Mouse (Mus musculus): ENCODE results near the gene Zfp335.
"Not testable (repeated sequence)": the region's sequence is repeated elsewhere in the genome, so short reads cannot be mapped to it uniquely, and the experiment has no call there.

DNA sequence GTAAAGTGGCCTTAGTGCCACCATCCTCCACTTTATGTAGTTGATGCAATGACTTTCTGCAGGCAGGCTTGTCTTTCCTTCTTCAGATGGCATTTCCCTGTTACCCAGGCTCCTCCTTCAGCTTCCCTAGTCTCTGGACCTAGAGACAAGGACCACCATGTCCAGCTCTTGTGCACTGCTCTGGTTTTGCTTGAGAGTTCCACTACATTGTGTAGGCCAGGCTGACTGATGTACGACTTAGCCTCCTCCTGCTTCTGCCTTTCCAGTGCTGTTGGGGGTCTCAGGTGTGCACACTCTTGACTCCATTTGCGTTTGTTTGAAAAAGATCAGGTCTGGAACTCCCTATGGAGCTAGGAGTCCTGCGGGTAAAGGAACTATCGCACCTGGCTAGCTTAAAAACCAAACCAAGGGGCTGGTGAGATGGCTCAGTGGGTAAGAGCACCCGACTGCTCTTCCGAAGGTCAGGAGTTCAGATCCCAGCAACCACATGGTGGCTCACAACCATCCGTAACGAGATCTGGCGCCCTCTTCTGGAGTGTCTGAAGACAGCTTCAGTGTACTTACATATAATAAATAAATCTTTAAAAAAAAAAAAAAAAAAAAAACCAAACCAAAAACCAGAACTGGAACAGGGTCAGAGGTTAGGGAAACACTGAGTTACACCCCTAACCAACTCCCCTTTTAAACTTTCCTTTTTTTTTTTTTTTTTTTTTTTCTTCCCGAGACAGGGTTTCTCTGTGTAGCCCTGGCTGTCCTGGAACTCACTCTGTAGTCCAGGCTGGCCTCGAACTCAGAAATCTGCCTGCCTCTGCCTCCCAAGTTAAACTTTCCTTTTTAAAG is 34.0 kb downstream of the Zfp335 start:
- TF ChIP-seq CTCF (IDR thresholded peaks at IDR 0.05; ENCODE audit: borderline replicate concordance, extremely low read depth, insufficient read depth, insufficient read length); POLR2A (IDR thresholded peaks at IDR 0.05; ENCODE audit: borderline replicate concordance, extremely low read depth, insufficient read depth, insufficient read length, poor library complexity, severe bottlenecking): not testable (repeated sequence)

All from brain, embryonic 14.5 days (tissue).